Mouse (Mus musculus): ENCODE measurements around the gene Nit2. TPM values are rescaled to one million over a fixed set of nuclear protein-coding genes. Genes with fewer than 3 reads are reported as not detected.

Gene Nit2
- total RNA-seq, 4 experiments from 2014 or later = 19.5 to 26.0 (median 22.4) TPM

Other genes starting within 250 kb of the Nit2 start
- gene Lnp1, start 239.3 kb downstream of the Nit2 start, total RNA-seq (2022) = not detected
- gene Tmem45a2, start 96.0 kb downstream of the Nit2 start, total RNA-seq (2022) = not detected
- 10 to 100 TPM; 30.0 to 34.5 (median 32.2) TPM for gene Tomm70a, start 45.6 kb downstream of the Nit2 start, total RNA-seq (2022)
- gene Tbc1d23, start 64.2 kb upstream of the Nit2 start, total RNA-seq (2022) = 10 to 100 TPM; 19.5 to 23.2 (median 19.7) TPM
- not detected for gene Tmem30c, start 125.5 kb upstream of the Nit2 start, total RNA-seq (2022)
- gene Filip1l, start 185.8 kb upstream of the Nit2 start, total RNA-seq (2022) = 10 to 100 TPM; 44.3 to 47.8 (median 46.5) TPM